Mouse (Mus musculus) ES-E14 (cell line): ENCODE results near the gene Kera. TPM values are rescaled to one million over a fixed set of nuclear protein-coding genes. Genes with fewer than 3 reads are reported as not detected.

Experiments used
- DNase-seq: peaks from one replicate; pipeline ENCODE4 v3.0.0-alpha.2; 2013; ENCODE audit warnings: low read depth, low spot score
- H3K27ac ChIP-seq: 2 replicates; pipeline ENCODE4 v1.5.1; 2012; ENCODE audit warnings: low read depth, mild to moderate bottlenecking, low read length, moderate library complexity, mixed read lengths; ENCODE audit not compliant: poor library complexity, insufficient read depth, severe bottlenecking
- H3K36me3 ChIP-seq: 2 replicates; pipeline ENCODE4 v1.6.1; 2012; ENCODE audit warnings: mild to moderate bottlenecking, low read length, moderate library complexity, mixed read lengths; ENCODE audit not compliant: control insufficient read depth, poor library complexity, insufficient read depth, severe bottlenecking
- H3K4me1 ChIP-seq, 2 experiments: fragments of 150-350 bp in 1 of 2; sonication (generic) in 1 of 2; 2 replicates each; pipeline ENCODE4 v1.6.1; 2012; ENCODE audit warnings: low read length in 2 of 2, mild to moderate bottlenecking in 1 of 2, mixed read lengths in 1 of 2; ENCODE audit not compliant: control insufficient read depth in 2 of 2, insufficient read depth in 2 of 2, poor library complexity in 1 of 2
- H3K4me3 ChIP-seq, 2 experiments: fragments of 150-350 bp in 1 of 2; sonication (generic) in 1 of 2; 2 replicates each; pipeline ENCODE4 v1.5.1; 2012; ENCODE audit warnings: low read length in 2 of 2, low read depth in 1 of 2, mild to moderate bottlenecking in 1 of 2, mixed read lengths in 1 of 2; ENCODE audit not compliant: insufficient read depth in 1 of 2, poor library complexity in 1 of 2, severe bottlenecking in 1 of 2
- H3K9ac ChIP-seq: 2 replicates; pipeline ENCODE4 v1.6.1; 2012; ENCODE audit warnings: low read depth, mild to moderate bottlenecking, low read length, mixed read lengths; ENCODE audit not compliant: poor library complexity, insufficient read depth, severe bottlenecking
- H3K9me3 ChIP-seq: fragments of 150-350 bp; sonication (generic); 2 replicates; pipeline ENCODE4 v1.6.1; 2012; ENCODE audit warnings: low read depth, mild to moderate bottlenecking, low read length; ENCODE audit not compliant: control insufficient read depth, insufficient read depth
- CHD2 ChIP-seq: IDR thresholded peaks from 2 replicates; pipeline ENCODE4 v1.6.1; 2014; ENCODE audit warnings: mild to moderate bottlenecking, low read depth, low read length, inconsistent platforms
- HCFC1 ChIP-seq: IDR thresholded peaks from 2 replicates; pipeline ENCODE4 v1.6.1; 2012; ENCODE audit warnings: low read length, inconsistent platforms, borderline replicate concordance; ENCODE audit not compliant: insufficient read depth
- MAFK ChIP-seq: IDR thresholded peaks from 2 replicates; pipeline ENCODE4 v1.6.1; 2014; ENCODE audit warnings: mild to moderate bottlenecking, low read depth, low read length, inconsistent platforms; ENCODE audit not compliant: insufficient read depth
- ZC3H11A ChIP-seq: IDR thresholded peaks from 2 replicates; pipeline ENCODE4 v1.6.1; 2012; ENCODE audit warnings: low read depth, mild to moderate bottlenecking, inconsistent platforms, low read length, borderline replicate concordance
- ZNF384 ChIP-seq: IDR thresholded peaks from 2 replicates; pipeline ENCODE4 v1.6.1; 2012; ENCODE audit warnings: low read depth, low read length, inconsistent platforms
- in situ Hi-C, 2 experiments: fragments of 600-800 bp; cut with MboI; formaldehyde crosslinking; loops; one replicate each; pipeline ENCODE4 v1.15.1; 2025; ENCODE audit warnings: low sequenced_read_pairs in 2 of 2, inconsistent platforms in 1 of 2; ENCODE audit not compliant: unreplicated experiment in 2 of 2
- total RNA-seq: library from RNA; depleted of rRNA; stranded (reverse); fragments of 300-350 nt; gene quantifications from 2 replicates; pipeline ENCODE4 v1.2.3, GENCODE M21; 2012; rRNA removed

Kera gene
- total RNA-seq, 1 experiment, result not detected

DNA sequence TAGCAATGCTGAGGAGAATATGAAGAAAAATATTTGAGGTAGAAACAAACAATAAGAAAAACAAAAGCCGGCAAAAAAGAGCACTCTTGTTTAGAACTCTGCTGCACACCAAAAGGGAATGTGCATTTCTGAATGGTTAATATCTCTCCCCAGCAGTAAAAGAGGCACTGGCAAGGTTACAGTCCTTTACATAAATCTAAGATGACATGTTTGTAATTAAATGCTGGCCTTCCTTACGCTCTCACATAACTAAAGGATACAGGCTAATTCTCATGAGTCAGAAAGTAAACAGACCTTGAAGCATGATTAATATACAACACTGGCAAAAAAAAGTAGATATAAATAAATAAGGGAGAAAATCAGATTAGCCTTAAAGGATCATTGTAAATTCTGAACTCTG lies 43.7 kb downstream of the Kera start:
- Histone ChIP-seq H3K27ac (no peak overlapping the region), H3K4me1 (no peaks in the 10 kb centered on the region), H3K4me3 (no peak overlapping the region), H3K9ac (no peak overlapping the region), H3K36me3 (no peaks in the 10 kb centered on the region), H3K9me3 (no peaks in the 10 kb centered on the region)
- no peak for TF ChIP-seq ZNF384
- no peak for TF ChIP-seq ZC3H11A
- no peak for TF ChIP-seq CHD2
- no peak for TF ChIP-seq HCFC1
- TF ChIP-seq MAFK, result no peak
- no peak for DNase-seq
- in situ Hi-C loops, result no loop called here

DNA sequence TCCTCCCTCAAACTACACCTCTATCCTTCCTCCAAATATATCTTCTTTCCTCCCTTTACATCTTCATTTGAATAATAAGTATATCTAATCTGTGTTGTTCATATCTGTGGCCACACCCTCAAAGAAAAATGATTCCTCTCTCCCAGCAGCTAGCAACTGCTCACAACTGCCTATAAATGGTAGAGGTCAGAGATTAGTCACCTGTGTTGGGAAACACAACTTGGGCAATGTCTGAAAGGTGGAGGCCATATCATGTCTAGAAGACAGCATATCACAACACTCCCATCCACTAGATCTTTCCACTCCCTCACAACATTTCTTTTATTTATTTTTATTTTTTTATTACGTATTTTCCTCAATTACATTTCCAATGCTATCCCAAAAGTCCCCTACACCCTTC lies 52.8 kb downstream of the Kera start:
- no peak for TF ChIP-seq MAFK
- no peak for TF ChIP-seq ZC3H11A
- no peak for TF ChIP-seq ZNF384
- no peak for TF ChIP-seq HCFC1
- TF ChIP-seq CHD2, result no peak

More for the DNA sequence above, 52.8 kb downstream of the Kera start:
- Histone ChIP-seq H3K9me3 (no peaks in the 10 kb centered on the region), H3K9ac (no peak overlapping the region), H3K4me1 (no peaks in the 10 kb centered on the region), H3K4me3 (no peak overlapping the region), H3K36me3 (no peaks in the 10 kb centered on the region), H3K27ac (no peak overlapping the region)
- DNase-seq, result no peak
- in situ Hi-C loops, result no loop called here

Other genes with a start within 250 kb of the Kera start
- gene Dcn, start 127.3 kb upstream of the Kera start, total RNA-seq, result 0.32 and 0.89 TPM in 2 replicates
- not detected in 2 replicates for gene Lum, start 41.8 kb upstream of the Kera start, total RNA-seq
- gene Epyc, start 37.2 kb downstream of the Kera start, total RNA-seq, result not detected in 2 replicates
- not detected in 2 replicates for gene Ccer1, start 86.2 kb downstream of the Kera start, total RNA-seq
- not detected in 2 replicates for gene C030005K15Rik, start 119.9 kb downstream of the Kera start, total RNA-seq